Mouse (Mus musculus) heart, adult 2 months (tissue): ENCODE results near the gene Ppp4r3a.

Source experiments
- CTCF ChIP-seq: fragments of 200-600 bp; IDR thresholded peaks from 2 replicates; pipeline ENCODE4 v1.8.1; 2022; ENCODE audit warnings: antibody characterized with exemption, mild to moderate bottlenecking, moderate library complexity
- POLR2A ChIP-seq: fragments of 200-500 bp; IDR thresholded peaks from 2 replicates; pipeline ENCODE4 v1.6.1; 2011; ENCODE audit warnings: mild to moderate bottlenecking, low read depth, low read length, control low read depth; ENCODE audit not compliant: insufficient read depth

- TF ChIP-seq CTCF (no peak), POLR2A (no peak)
Measured at GRCm38 (mm10) chr12:101022353-101022752, 61.1 kb downstream of the Ppp4r3a start.
